Mouse (Mus musculus) heart, postnatal 10 days (tissue): ENCODE measurements around the gene Olfm3. TPM values are rescaled to one million over a fixed set of nuclear protein-coding genes. Genes with fewer than 3 reads are reported as not detected.

Source experiments
- DNase-seq, 2 experiments: peaks; one replicate each; pipeline ENCODE4 v3.0.0; 2021
- intact Hi-C: fragments of 180-260 bp; cut with DNase I; formaldehyde crosslinking; loops from one replicate; pipeline ENCODE4 v1.15.1; 2025
- total RNA-seq, 2 experiments: library from RNA; stranded (reverse); gene quantifications; 2 replicates each; pipeline ENCODE4 v1.2.3; 2021

Olfm3 gene
- total RNA-seq = not detected

DNA sequence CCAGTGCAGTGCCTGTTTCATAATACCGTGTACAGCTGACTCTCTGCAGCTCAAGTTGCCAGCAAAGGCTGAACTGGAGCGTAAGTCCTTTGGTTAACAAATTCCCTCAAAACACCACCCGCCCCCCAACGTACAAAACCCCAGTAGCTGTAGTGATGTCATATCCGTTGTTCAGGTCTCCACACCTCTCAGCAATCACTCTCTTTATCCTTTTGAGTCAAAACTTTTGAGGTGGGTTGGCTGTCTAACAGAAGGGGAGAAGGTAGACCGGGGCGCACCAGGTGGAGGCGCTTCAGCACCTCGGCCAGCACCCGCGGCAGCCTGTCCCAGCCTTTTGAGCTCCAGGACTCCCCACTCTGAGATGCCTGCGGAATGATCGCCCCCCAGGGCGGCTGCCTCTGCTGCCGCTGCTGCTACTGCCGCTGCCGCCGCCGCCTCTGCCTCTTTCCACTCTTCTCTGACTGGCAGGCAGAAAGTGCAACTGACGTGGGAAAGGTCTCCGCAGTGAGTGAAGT, at the start of gene Olfm3:
Olfm3 (plus strand) TSS at position 155 of the 515 bp plus-strand sequence.
- peak; percentile 35 to 40 for DNase-seq
- intact Hi-C loops = no loop called here

DNA sequence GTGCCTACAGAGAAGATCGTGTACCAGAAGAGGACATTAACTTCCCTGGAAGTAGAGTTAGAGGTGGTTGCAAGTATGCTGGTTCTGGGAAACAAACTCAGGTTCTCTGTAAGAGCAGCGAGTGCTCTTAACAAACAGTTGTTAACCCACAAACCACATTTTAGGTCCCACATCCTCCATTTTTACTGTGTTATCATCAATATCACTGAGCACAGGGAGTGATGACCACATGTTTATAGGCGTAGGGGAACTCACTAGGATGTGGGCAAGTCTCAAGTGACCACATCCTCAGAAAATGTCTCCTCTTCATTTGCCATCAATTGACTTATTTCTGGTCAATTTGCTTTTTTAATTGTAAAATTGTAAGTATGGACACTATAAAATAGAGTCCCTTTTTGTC, 14.1 kb upstream of the Olfm3 start:
- intact Hi-C loops = no loop called here
- no peak for DNase-seq

DNA sequence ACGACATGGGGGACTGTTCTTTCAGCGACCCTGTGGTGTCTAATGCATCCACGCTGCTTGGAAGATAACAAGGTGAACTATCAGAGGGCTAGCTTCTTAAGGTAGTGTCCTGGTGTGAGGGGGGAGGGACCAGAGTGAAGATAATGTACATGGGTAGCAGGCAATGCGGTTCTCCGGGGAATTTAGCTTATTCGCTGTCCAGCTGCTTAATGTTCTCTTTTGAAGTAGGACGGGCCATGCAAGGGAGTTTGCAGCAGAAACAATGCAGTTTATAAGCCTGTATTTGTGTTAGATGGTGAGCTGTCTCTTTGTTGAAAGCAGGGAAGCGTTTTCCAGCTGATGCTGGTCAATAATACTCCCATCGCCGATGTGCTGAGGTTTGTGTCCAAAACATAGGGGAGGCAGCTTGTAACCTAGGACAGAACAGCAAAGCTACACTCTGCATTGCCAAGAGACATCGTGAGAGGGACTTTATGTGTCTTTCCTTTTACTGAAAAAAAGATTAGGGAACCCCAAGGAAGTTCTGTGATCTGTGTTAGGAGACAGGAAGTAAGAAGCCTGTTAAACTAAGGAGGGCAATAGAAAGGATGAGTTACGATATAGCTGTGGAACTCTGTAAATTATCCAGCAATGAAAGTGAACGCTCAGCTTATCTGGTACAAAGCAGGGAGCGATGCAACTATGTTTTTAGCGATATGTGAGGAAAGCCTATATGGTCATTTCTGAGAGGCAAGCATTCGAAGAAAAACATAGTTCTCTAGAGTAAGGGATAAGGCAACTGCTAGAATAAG, 950 bp downstream of the Olfm3 start:
- intact Hi-C loops = no loop called here

DNA sequence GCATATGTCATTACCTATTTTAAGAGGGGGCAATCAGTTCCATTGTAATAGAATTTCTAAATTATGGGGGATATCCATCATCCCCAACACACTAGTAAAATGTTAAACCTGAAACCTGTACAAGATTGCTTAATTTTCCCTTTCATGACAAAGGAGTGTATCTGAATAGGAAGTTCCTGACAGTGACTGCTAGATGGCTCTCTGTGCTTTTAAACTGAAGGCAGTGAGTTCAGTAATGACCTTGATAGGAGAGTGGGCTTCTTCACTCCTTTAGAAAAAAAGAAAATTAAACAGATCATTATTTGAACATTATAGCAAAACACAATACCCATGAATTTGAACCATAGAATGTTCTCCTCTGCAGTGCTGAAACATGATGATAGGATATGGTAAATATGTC, 3.7 kb downstream of the Olfm3 start:
- DNase-seq = no peak
- intact Hi-C loops = no loop called here

More for the DNA sequence above, 950 bp downstream of the Olfm3 start:
- DNase-seq = no peak

DNA sequence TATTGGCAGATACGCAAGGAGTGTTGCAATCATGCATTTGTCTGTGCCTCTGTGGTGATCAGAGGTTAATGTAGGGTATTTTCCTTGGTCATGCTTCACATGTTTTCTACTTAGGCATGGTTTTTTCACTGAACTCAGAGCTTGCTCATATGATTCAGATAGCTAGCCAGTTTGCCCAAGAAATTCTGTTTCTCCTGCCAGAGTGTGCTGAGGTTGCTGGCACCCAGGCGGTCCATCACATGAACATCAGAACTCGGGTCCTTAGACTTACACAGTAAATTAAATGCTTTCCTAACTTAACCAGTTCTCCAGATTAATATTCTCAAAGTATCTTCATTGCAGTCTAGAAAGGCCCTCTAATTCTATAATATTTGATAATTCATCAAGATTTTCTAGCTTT, 5.0 kb downstream of the Olfm3 start:
- intact Hi-C loops = no loop called here
- no peak for DNase-seq

DNA sequence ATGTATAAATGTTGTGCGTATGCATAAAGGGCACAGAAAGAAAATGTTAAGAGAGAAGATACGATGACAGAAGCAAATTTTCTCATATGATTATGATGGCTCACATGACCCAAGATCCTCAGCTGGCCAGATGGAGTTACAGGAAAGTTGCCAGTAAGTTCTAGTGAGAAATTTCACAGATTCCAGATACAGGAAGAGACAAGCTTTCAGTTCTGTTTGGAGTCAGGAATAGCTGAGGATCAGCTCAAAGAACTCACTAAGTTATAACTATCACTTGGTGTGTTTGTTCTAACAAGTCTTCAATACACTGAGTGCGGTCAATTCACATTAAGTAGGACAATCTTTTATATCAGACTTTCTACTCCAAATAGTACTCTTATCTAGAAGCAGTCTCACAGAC, 16.2 kb downstream of the Olfm3 start:
- intact Hi-C loops = no loop called here
- no peak for DNase-seq

DNA sequence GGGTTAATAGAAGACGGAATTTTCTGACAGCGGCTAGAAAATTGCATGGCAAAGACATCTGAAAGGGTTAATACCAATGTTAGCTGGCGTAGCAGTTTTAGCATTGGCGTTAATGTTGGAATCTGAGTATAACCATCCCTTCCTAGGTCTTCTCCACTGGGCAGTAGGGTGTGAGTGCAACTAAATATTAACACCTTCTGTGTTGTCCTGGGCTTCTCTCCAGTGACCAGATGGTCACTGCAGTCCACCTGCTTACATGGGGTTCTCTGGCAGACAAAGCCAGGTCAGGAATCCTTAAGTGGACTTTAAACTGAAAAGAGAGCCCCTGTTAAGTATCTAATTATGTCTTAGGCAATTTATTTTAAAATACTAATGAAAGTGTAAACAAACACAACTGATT, 25.7 kb downstream of the Olfm3 start:
- intact Hi-C loops = no loop called here
- no peak for DNase-seq

DNA sequence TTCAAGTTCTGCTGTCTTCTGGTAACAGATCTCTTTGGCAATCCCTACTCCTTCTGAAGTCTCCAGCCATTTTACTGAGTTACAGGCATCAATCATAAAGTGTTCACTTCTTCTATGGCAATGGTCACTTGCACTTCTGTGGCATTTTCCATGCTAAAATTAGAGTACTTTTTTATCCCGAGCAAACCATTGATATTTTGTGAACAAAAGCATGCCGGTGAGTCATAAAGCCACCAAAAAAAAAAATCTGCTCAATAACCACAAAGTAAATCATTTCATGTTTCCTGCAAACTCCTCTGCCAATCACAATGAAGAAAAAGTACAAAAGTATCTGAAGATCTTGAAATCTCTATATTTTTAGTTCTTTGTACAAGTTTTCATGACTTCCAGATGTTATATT, 26.5 kb downstream of the Olfm3 start:
- intact Hi-C loops = no loop called here
- no peak for DNase-seq

DNA sequence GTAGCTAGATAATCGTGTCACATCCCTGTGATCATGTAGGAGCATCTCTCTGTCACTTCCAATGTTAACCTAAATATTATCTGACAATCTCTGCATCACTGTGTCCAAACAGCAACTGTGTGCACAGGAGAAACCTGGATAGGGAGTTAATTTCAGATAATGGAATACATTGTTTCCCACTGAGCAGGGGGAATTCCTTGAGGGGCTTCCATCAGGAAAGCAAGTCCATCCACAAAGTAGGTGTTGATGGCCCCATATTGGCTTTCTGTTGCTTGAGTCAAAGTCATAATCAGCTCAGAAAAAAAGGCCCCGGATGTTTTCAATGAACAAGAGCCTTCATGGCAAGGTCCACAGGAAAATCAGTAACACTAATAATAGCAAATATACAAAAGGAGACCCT, 26.9 kb downstream of the Olfm3 start:
- intact Hi-C loops = no loop called here
- DNase-seq = no peak

DNA sequence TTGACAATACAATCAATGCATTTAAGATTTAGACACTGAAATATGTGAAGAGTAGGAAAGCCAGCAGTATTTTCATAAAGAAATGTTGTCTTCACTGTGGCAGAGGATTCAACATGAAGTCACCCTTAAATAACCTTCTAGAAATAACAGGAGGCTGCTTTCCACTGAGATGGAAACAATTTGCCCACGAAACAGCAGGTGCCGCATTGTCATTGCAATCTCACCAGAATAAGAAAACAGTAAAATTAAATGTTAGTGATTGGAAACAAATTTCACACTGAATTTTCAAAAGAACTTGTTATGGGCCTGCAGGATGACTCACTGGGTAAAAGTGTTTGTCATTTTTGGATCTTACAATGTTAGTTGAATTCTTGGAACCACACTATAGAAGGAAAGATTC, 29.0 kb downstream of the Olfm3 start:
- intact Hi-C loops = no loop called here
- no peak for DNase-seq

DNA sequence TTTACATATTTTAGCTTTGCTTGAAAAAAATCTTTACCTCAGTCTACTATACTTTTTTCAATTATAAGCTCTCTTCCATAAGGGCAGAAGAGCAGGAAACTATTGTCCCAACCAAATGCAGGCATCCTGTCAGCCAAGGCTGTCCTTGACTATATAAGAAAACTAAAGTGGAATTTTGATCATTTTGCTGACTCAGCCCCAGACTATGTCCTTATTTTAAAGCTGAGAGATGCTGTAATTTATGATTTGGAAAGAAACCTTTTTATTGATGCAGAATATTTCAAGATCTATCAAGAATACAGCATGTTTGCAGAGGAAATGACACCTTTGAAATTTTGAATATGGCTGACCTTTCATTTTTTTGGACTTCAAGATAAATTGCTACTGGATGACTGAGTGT, 51.0 kb downstream of the Olfm3 start:
- intact Hi-C loops = no loop called here
- no peak for DNase-seq

DNA sequence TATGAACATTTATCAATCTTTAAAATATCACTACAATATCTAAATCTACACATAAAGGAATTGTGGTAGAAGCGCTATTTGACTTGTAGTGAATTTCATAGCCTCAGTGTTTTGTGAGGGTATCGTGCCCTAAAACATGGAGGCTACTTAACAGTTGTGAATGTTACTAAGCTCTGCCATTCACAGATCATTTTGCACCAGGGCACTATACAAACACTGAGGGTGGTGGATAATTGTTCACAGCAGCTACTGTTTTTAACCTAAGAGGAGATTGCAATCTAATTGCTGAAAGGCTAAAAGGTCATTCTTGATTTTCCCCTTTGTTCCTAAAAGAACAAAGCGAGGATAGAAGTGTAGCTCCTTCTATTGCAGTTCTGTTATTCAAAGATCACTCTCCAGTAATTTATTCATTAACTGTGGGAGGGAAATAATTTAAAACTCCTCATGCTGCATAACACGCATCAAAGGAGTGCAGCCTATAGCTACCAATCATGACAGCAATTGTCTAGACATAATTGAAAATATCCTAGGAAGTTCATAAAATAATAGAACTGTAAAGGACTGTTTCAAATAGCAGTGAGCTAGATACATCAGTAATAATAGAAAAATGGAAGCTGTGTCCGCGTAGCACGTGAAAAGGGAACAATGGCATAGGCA, 55.6 kb downstream of the Olfm3 start:
- intact Hi-C loops = no loop called here
- no peak for DNase-seq

DNA sequence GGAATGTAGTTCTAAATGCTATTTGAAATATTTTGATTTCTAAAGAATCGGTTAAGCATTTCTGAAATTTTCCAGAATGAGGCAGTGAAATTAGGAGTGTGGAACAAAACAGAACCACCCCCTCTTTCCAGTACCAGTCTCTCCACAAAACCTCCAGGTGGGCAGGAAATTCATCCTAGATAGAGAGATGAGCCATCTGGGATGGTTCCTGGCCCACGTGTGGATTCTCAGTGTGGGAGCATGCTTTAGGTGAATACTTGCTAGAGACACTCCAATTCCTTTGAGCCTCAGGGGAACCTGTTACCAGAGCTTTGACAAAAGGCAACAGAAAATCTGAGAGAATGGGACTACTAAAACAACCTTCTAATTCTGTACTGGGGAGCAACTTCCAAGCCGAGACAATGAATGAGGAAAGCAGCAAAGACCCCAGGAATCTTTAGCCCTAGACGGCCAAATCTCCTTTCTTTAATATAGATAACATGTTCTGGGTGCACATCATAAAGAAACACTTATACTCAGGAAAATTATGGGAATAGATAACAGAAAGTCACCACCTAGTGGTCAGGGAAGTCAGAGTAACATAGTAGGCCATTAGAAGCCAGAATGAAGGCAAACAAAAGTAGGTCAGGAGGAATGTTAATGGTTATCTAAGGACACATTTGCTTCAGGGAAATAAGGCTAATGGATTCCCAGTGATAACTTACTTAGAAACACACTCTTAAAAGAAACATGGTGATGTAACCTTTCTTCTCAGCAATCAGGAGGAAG, 58.6 kb downstream of the Olfm3 start:
- DNase-seq = no peak
- intact Hi-C loops = no loop called here

DNA sequence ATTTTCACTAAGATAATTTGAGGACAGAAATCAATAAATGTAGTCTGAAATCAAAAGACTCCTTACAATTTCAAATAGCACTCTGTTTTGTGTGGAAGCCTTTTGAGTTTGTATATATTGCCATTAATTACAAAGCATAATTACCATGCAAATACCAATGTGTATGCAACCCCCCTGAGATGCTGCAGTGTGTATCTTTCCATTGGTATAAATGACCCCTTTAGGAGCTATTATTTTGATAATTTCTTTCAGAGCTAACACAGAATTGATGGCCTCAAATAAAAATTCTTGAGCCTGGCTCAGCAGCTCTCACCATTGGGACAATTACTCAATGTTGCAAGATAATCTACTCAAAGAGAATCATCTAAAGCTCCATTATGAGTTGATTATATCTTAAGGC, 67.3 kb downstream of the Olfm3 start:
- intact Hi-C loops = no loop called here
- no peak for DNase-seq

DNA sequence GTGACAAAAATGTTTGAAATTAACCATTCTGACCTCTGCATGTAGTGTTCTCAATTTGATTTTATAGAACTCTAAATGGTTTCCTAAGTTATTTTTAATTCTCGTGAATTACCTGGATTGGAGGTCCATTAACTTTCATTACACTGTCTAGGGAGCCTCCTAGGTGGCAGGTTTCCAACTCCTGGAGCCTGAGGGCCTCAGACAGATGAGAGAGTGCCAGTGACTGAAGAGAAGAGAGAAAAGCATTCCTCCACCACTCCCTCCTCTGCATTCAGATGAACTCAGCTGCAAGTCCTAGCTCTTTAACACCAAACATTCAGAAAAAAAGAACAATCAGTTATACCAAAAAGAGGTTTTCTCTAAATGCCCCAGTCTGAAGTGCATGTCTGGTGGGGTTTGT, 68.6 kb downstream of the Olfm3 start:
- intact Hi-C loops = no loop called here
- DNase-seq = no peak

DNA sequence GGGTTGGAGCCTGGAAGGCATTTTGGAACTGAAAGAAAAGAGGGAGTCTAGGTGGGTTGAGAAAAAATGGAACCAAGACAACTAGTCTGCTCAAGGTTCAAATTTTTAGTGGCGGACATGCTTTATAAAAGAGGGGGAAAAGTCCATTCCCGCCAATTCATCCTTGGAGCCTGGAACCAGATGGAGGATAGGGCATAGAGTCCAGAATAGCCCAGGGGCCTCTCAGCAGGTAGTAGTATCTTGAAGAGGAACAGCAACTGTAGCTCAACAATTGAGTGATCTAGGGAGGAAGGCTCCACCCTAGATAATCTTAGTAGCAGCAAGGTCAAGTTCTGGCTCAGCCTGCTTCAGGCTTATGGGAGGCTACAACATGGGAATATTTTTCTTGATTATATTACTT, 87.0 kb downstream of the Olfm3 start:
- no peak for DNase-seq
- intact Hi-C loops = no loop called here

DNA sequence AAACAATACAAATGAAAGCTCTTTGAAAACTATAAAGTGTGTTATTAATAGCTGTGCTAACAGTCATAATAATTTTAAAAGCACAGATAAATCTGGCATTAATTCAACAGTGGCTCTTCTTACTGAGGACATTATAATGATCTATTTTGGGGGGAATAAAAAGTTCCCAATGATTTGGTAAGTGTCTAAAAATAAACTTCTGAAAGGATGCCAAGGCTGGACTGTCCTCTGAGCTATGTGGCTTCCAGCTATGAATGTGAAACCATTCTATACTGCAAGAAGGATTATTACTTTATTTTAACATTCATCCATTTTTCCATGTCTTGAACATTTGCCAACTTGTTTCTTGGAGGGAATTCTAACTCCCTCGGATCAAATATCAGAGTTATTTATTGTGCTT, 92.1 kb downstream of the Olfm3 start:
- intact Hi-C loops = no loop called here
- peak; percentile 5 to 15 for DNase-seq

DNA sequence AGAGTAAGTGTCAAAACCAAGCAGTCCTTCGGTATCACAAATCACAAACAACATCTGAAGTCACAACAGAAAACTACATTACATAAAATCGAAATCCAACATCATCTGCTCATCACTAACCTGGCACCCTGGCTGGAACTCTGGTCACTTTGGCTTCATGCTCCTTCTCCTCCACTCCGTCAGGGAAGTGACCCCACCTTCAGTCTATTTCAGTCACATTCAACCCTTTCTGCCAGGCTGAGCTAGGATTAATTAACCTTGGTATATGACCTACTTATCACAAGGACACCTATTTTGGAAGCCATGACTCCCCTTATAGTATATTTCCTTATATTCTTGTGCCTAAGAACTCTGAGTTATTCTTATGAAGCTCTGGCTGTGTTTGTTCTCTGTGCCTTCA, 123.7 kb downstream of the Olfm3 start:
- intact Hi-C loops = no loop called here
- DNase-seq = no peak

DNA sequence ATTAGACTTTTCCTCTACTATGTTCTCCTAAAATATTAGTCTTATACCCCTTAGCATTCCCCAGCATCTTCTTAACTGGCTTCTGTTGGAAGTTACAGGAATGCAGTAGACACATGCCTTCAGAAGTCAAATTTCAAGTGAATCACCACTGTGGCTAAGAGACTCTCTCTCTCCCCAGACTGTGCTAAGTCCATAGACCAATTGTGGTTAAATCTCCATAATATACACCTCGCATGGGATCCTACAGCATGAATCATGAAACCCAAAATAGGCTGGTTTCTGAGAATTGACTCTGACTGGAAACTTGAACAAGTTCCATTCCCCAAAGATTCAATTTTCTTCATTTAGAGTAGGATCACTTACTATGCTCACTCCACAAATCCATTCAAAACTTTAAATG, 124.2 kb downstream of the Olfm3 start:
- no peak for DNase-seq
- intact Hi-C loops = no loop called here

DNA sequence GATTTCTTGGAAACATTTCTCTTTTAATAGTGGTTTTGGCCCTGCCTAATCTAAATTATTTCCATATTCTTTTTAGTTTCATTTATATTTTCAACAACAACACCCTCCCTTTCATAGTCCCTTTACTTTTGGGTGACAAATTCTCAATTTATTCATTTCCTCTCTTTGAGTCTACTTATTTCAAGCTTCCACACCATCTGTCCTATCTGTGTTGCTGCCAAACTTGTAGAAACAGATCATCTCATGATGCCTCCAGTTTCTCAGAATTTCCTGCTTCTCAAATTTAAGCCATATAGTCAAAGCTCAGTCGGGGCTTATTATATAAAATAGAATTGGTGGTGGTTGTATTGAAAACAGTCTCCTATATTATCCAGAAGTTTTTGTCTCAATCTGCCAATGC, 124.7 kb downstream of the Olfm3 start:
- no peak for DNase-seq
- intact Hi-C loops = no loop called here

DNA sequence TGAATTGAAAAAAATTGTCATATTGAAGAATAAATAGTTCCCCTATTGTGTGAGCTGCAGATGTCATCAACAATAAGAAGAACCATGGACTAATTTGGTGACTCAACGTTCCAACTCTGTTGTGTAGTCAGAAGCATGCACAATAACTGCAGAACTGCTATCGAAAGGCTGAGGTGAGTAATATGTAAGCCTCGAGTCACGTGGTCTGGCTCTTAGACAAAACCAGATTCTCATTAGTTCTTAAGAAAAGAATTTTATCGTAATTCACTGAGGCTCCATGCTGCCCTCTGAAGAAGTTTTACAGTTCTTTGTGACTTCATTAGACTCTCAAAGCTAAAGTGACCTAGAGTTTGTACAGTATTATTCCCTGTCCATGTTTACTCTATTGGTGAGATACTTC, 145.2 kb downstream of the Olfm3 start:
- no peak for DNase-seq
- intact Hi-C loops = no loop called here

DNA sequence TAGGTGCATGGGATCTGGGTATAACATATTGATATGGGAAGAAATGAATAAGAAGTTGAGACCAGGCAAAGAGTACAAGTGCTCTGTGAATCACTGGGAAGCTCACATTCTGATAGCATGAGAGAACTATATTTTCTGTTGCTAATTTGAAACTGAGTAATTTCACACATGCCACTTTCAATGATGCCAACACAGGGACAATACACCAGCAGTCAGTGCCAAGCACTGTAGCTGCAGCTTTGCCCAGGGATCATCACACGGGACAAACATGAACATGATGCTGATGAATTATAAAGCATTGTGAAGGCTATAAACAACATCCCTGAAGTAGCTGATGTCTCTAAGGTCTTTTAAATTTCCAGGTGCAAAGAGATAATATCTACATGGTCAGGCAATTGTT, 161.0 kb downstream of the Olfm3 start:
- DNase-seq = no peak
- intact Hi-C loops = no loop called here
